Mouse (Mus musculus) lung, postnatal 0 days (tissue): ENCODE data around the gene Fabp3. TPM values are rescaled to one million over a fixed set of nuclear protein-coding genes. Genes with fewer than 3 reads are reported as not detected.
A peak's percentile ranks its signal among the peaks of the same experiment; 100 is the strongest.

Experiments used
- ATAC-seq: fragments of 200-750 bp; cut with Nextera tagmentation; 2 replicates; pipeline ENCODE4 v1.8.0; 2017; ENCODE audit warnings: moderate library complexity
- DNase-seq: peaks from one replicate; pipeline ENCODE4 v3.0.0-alpha.2; 2016; ENCODE audit warnings: low spot score
- H3K27ac ChIP-seq: fragments of 300-500 bp; sonication (generic); 2 replicates; pipeline ENCODE4 v1.5.1; 2014; ENCODE audit warnings: antibody characterized with exemption, mild to moderate bottlenecking, low read length, mixed read lengths
- H3K27me3 ChIP-seq: fragments of 300-500 bp; sonication (generic); replicated peaks from 2 replicates; pipeline ENCODE4 v1.6.1; 2014; ENCODE audit warnings: low read length, mixed read lengths; ENCODE audit not compliant: insufficient read depth
- H3K36me3 ChIP-seq: fragments of 300-500 bp; sonication (generic); 2 replicates; pipeline ENCODE4 v1.6.1; 2014; ENCODE audit warnings: low read length, mixed read lengths; ENCODE audit not compliant: insufficient read depth
- H3K4me1 ChIP-seq: fragments of 300-500 bp; sonication (generic); 2 replicates; pipeline ENCODE4 v1.6.1; 2014; ENCODE audit warnings: antibody characterized with exemption, low read depth, low read length, mixed read lengths; ENCODE audit not compliant: insufficient read depth
- H3K4me2 ChIP-seq: fragments of 300-500 bp; sonication (generic); replicated peaks from 2 replicates; pipeline ENCODE4 v1.6.1; 2014; ENCODE audit warnings: low read depth, mild to moderate bottlenecking, low read length, moderate library complexity, mixed read lengths
- H3K4me3 ChIP-seq: fragments of 300-500 bp; sonication (generic); 2 replicates; pipeline ENCODE4 v1.5.1; 2014; ENCODE audit warnings: low read depth, low read length
- H3K9ac ChIP-seq: fragments of 300-500 bp; sonication (generic); replicated peaks from 2 replicates; pipeline ENCODE4 v1.6.1; 2014; ENCODE audit warnings: low read depth, mild to moderate bottlenecking
- H3K9me3 ChIP-seq: fragments of 300-500 bp; sonication (generic); 2 replicates; pipeline ENCODE4 v1.6.1; 2016; ENCODE audit warnings: low read length, mixed read lengths
- CTCF ChIP-seq: IDR thresholded peaks from 2 replicates; pipeline ENCODE4 v1.5.1; 2016; ENCODE audit warnings: antibody characterized with exemption, mild to moderate bottlenecking
- EP300 ChIP-seq: IDR thresholded peaks from 2 replicates; pipeline ENCODE4 v1.6.1; 2016; ENCODE audit warnings: antibody characterized with exemption, mild to moderate bottlenecking, control low read depth
- WGBS: fragments of 180-500 bp; shearing (Covaris S2); extraction: QIAGEN DNeasy Blood & Tissue Kit; methylation state at CpG from one replicate; pipeline ENCODE4 v1.1.7; 2014; 5-methylcytosine and 5-hydroxymethylcytosine counted together
- polyA plus RNA-seq: library from polyadenylated mRNA; unstranded; fragments of >200 nt; fragmentation: Nextera tagmentation; extraction: Ambion mirVana; gene quantifications from 2 replicates; pipeline ENCODE4 v1.2.1, GENCODE M21; 2015

Fabp3 gene
- polyA plus RNA-seq, result 88.3 and 112 TPM in 2 replicates

DNA sequence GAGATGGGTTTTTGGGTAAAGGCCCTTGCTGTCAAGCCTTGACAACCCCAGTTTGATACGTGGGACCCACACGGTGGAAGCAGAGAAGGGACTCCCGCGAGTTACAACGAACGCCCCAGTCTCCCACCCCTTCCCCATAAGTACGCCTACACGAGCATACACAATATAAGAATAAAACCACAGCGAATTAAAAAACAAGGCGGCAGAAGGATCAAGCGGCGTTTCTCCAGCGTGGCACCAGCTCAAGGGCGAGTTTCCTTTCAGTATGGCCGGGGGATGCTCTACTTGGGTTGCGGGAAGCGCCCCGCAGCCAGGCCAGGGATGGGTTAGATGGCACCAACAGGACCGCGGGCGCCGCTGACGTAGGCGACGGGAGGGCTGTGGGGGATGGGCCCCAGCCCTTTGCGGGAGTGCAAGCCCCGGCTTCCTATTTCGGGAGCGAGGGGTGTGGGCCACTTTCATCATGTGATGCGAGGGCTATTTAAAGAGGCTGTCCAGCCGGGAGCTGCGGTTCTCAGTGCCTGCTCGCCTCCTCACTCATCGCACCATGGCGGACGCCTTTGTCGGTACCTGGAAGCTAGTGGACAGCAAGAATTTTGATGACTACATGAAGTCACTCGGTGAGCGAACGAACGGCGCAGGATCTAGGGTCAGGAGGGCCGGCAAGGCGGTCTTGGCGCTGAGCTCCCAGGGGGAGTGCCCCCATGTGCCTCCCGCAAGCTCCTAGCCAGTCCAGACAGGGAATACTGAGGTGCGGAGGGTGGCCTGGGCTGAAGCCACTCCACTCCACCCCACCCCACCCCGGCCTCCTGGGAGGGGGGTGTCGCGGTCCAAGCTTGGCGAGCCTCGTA, at the start of gene Fabp3, which contains the start of gene Gm10570:
Fabp3 (plus strand) TSS at position 365 of the 851 bp plus-strand sequence.
Gm10570 (minus strand) TSS at position 444 of the 851 bp plus-strand sequence.
- peaks cover 11% of the 10 kb centered on the region; the same call in 1 of the 2 replicates for H3K27me3 ChIP-seq
- under 1% methylated on average over 46 of the region's 52 CpGs for WGBS
- H3K36me3 ChIP-seq, result no peaks in the 10 kb centered on the region
- peak within 1 kb of the TSS; percentile 82 for H3K4me2 ChIP-seq
- ATAC-seq (peak; percentile 60), DNase-seq (peak; percentile 22)
- TF ChIP-seq CTCF (no peak), EP300 (no peak)
- H3K9ac ChIP-seq, result no peak within 1 kb of the TSS
- peaks cover 8% of the 10 kb centered on the region; the same call in 1 of the 2 replicates for H3K4me1 ChIP-seq
- no peak within 1 kb of the TSS for H3K27ac ChIP-seq
- H3K9me3 ChIP-seq, result no peaks in the 10 kb centered on the region
- H3K4me3 ChIP-seq, result peak within 1 kb of the TSS; percentile 46

DNA sequence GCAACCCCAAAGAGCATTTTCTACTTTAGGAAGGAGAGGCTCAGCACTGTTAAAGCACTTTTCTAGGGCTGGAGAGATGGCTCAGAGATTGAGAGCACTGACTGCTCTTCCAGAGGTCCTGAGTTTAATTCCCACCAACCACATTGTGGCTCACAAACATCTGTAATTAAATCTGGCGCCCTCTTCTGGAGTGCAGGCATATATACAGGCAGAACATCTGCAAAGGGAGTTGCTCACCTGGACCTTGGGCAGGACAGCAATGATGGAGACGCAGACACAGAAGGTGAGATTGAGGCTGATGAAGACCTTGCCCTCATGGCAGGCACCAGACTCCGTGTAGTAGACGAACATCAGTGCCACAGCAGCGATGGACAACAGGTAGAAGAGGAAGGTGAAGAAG, 48.0 kb upstream of the Fabp3 start:
- no peak for TF ChIP-seq EP300
- TF ChIP-seq CTCF, result peak; percentile 60
- WGBS, result 21% methylated on average over 5 of the region's 5 CpGs

DNA sequence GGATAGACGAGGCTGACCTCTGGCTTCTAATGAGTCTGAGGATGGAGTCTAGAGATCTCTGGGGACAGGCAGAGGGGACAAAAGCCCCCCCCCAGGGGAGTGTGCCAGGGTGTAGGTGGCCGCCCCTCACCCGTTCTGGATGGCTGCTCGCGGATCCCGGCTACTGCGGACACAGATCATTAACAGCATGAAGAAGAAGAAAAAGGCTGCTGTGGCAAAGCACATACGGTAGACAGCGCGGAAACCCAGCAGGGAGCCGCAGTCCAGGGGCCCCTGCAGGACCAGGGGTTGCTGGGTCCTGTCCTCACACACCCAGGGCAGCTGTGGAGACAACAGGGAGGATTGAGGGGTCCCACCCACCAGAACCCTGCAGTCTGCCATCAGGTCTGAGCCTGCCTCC, 44.3 kb upstream of the Fabp3 start:
- no peak overlapping the region for H3K9ac ChIP-seq
- 37% methylated on average over 10 of the region's 11 CpGs for WGBS
- no peaks in the 10 kb centered on the region for H3K27me3 ChIP-seq
- no peak overlapping the region for H3K27ac ChIP-seq
- no peak overlapping the region for H3K4me3 ChIP-seq
- ATAC-seq (no peak), DNase-seq (no peak)
- H3K36me3 ChIP-seq, result no peaks in the 10 kb centered on the region
- H3K9me3 ChIP-seq, result no peaks in the 10 kb centered on the region
- no peaks in the 10 kb centered on the region for H3K4me1 ChIP-seq
- H3K4me2 ChIP-seq, result no peak overlapping the region
- TF ChIP-seq CTCF, result no peak
- TF ChIP-seq EP300, result no peak

More for the DNA sequence above, 48.0 kb upstream of the Fabp3 start:
- Histone ChIP-seq H3K4me2 (no peak overlapping the region), H3K9ac (no peak overlapping the region), H3K27ac (no peak overlapping the region), H3K36me3 (no peaks in the 10 kb centered on the region), H3K4me3 (no peak overlapping the region), H3K9me3 (no peaks in the 10 kb centered on the region), H3K27me3 (no peaks in the 10 kb centered on the region), H3K4me1 (no peaks in the 10 kb centered on the region)
- DNase-seq (no peak), ATAC-seq (no peak)

DNA sequence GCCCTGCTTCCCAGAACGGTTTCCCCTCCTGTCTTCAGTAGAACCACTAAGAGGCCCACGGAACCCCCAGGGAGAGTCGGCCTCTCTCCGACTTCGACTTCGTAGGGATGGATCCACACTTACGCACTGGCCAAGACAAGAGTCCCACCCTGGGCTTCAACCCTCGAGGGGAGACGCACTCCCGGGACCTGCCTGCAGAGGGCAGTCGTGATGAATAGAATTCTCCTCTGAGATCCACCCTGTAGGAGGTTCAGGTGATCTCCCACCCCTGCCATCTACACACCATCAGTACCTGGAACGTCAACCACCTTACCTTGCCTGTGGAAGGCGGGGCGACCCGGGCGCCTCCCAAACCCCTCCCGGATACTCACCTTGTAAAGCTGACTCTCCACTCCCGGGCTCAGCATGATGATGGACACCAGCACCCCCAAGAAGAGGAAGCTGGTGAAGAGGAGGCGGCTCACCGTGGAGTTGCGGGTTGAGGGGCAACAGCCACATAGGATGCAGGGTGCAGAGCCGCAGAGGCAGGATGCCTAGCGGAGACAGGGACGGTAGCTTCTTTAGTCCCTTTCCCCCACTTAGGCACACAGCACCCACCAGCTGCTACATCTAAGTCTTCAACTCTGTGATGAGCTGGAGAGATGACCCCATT, 43.6 kb upstream of the Fabp3 start:
- 0 out of 2 replicates have a peak, but pooled peaks have one; percentile 18 for ATAC-seq
- peak; percentile 43 for DNase-seq
- Histone ChIP-seq H3K4me1 (no peaks in the 10 kb centered on the region), H3K36me3 (no peaks in the 10 kb centered on the region), H3K9me3 (no peaks in the 10 kb centered on the region), H3K27ac (no peak overlapping the region), H3K9ac (no peak overlapping the region), H3K27me3 (no peaks in the 10 kb centered on the region), H3K4me2 (no peak overlapping the region), H3K4me3 (no peak overlapping the region)
- TF ChIP-seq EP300 (no peak), CTCF (peak; percentile 79)
- WGBS, result 24% methylated on average over 24 of the region's 24 CpGs

DNA sequence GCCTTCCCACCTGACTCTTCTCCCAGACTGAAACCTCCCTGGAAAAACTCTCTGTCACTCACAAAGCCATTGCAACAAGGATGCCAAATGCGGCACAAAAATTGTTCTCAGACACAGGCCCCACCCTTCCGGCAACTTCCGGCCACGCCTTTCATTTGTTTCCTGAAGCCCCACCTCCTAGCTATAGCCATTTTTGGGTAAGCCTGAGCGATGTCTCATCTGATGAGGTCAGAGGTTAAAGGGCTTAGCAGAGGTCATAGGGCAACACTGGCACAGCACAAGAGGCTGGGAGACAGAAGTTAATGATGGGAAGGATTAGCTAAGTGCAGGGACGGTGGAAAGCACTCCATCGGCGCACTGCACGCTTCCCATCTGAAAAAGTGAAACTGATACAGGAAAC, 41.8 kb upstream of the Fabp3 start:
- no peaks in the 10 kb centered on the region for H3K27me3 ChIP-seq
- H3K9ac ChIP-seq, result no peak overlapping the region
- ATAC-seq (peak; percentile 14), DNase-seq (peak; percentile 40)
- no peaks in the 10 kb centered on the region for H3K9me3 ChIP-seq
- TF ChIP-seq EP300 (no peak), CTCF (no peak)
- H3K4me1 ChIP-seq, result no peaks in the 10 kb centered on the region
- H3K36me3 ChIP-seq, result no peaks in the 10 kb centered on the region
- no peak overlapping the region for H3K27ac ChIP-seq
- H3K4me2 ChIP-seq, result peak overlapping the region; percentile 27
- WGBS, result 55% methylated on average over 9 of the region's 9 CpGs
- H3K4me3 ChIP-seq, result no peak overlapping the region

DNA sequence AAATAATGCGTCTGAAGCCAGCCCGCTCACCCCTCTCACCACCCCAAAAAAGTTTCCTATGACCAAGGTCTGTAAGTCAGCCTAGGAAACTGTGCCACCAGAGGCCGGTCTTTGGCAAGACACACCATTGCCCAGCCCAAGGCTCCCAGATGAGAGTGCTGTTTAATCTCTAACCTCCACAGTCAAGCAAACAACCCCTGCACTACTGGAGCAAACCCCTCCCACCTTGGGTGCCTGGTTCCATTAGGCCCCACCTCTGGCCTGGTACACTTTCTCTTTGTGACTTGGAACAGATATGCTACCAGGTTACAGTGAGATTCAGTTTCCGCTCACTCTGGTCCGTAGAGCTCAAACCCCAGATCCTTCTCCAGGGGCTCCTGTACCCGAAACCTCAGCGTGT, 41.3 kb upstream of the Fabp3 start:
- Histone ChIP-seq H3K9ac (no peak overlapping the region), H3K27me3 (no peaks in the 10 kb centered on the region), H3K27ac (peak overlapping the region; percentile 57; the same call in 1 of the 2 replicates), H3K9me3 (no peaks in the 10 kb centered on the region), H3K36me3 (no peaks in the 10 kb centered on the region), H3K4me3 (no peak overlapping the region), H3K4me1 (no peaks in the 10 kb centered on the region), H3K4me2 (peak overlapping the region; percentile 27)
- 65% methylated on average over 7 of the region's 7 CpGs for WGBS
- DNase-seq (peak; percentile 77), ATAC-seq (peak; percentile 86)
- TF ChIP-seq CTCF (no peak), EP300 (no peak)
